Mouse (Mus musculus): ENCODE measurements around the gene Abcg4.
"Not testable (repeated sequence)": the region's sequence is repeated elsewhere in the genome, so short reads cannot be mapped to it uniquely, and the experiment has no call there.

Gene Abcg4

DNA sequence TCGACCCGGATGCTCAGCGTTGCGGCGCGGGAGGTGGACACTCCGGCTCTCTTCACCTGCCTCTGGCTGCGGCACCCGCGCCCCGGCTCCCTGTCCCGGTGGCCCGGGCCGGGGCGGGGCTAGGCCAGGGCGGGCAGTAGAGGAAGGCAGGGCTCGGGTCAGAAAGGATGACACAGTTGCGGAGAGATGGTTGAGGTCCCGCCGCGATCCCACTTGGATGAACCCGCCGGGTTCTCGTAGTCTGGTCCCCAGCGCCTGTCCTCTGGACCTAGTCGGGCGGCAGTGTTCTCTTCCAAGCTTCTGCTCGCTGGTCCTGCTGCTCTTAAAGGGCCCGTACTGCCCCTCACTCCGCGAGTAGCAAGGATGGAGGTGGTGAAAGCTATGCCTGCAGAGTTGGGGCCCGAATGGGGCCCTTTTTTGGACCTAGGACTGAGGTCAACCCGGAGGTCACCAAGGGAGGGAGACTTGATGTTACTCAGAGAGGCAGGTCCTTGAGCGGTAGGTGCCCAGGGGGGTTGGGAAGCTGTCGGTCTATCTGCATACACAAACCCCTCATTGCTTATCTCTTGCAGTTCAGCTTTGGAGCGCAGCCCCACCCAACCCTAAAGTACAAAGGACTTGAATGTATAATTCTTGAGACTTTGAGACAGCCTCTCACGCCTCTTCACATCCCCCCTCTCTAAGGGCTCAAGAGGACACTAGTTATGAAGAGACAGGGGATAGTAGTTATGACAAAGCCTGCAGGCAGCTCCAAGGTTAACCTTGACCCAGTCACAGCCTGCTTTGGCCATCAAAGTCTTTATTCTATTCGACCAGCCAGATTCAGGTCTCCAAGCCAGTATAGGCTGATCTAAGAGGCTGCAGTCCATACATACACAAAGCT is at the start of gene Abcg4:
Gene Abcg4, minus strand, starts transcription at position 540 of the 883 bp plus-strand sequence.
- DNase-seq (ENCODE audit: low read depth, low spot score) = no peak

DNA sequence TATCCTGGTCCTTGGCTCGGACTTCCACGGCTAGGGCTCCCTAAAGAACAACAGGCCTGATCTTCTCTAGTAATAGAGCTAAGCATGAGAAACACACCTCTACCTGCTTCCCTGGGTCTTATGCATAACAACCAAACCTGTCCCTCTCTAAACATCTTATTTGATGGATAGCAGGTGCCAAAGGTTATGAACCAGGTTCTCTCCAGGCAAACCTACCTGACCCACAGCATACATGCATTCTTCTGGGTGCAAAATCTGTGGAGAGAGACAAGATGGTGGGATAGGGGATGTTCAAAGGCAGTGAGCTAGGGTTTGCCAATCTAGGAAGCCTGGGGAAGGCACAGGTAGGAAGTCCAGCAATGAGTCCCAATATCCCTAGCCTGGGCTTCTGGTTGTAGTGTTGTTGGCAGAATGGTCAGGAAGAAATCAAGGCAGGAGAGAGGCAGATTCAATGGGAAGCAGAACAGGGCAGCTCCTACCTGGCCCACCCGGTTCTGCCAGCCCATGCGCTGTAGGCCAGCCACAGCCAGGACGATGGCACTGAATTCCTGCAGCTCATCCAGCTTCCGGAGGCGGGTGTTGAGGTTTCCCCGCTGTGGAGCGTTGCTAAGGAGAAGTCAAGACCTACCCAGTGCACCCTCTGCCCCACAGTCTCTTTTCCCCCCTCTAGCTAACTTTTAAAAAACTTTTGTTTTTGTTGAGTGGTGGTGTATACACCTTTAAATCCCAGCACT is 49.2 kb upstream of the Abcg4 start:
- no peak for DNase-seq (ENCODE audit: low read depth, low spot score)

DNA sequence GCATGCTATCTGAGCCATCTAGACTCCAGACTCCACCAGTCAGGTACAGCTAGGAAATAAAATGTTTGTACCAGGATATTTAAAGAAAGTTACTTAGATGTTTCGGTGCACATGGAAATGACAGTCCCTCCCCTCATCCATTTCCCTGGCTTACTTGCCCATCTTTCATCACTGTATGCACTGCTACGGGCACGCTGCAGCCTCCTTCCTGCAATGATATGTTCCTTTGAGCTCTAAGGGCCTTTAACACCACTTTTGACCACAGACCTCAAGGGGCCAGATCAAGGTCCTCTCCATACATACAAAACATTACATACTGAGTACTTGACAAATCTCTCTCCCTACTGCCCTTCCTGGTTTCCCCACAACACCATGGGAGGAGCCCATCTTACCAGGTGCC is 48.5 kb upstream of the Abcg4 start:
- no peak for DNase-seq (ENCODE audit: low read depth, low spot score)

DNA sequence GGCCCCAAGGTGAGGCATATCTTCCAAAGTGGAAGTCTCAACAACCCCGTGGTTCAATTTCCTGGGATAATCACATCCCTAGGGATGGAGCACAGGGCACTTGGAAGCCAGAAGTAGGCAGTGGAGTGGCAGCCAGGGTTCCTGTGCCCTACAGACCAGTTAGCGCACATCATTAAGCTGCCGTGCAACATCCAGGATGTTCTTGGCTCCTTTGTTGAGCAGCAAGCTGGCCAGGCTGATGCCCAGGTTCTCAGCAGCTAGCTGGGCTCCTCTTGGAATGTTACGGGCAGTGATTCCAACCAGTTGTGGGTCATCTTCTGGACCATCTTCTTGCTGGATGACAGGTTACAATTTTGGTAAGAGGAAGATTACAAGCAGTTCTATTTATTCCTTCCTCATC is 48.1 kb upstream of the Abcg4 start:
- not testable (repeated sequence) for DNase-seq (ENCODE audit: low read depth, low spot score)

DNA sequence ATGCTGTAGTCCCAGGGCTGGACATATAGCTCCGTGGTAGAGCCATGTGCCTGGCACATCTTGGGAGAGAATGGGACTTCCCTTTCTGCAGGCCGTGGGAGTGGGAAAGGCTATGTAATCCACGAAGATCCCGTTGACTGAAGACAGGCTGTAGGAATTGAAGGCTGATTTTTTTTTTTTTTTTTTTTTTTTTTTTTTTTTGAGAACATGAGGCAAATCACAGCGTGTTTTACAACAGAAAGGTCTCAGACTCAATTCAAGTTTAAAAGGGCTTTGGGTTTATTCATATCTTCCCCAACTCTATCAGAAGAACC is 47.6 kb upstream of the Abcg4 start:
- no peak for DNase-seq (ENCODE audit: low read depth, low spot score)

DNA sequence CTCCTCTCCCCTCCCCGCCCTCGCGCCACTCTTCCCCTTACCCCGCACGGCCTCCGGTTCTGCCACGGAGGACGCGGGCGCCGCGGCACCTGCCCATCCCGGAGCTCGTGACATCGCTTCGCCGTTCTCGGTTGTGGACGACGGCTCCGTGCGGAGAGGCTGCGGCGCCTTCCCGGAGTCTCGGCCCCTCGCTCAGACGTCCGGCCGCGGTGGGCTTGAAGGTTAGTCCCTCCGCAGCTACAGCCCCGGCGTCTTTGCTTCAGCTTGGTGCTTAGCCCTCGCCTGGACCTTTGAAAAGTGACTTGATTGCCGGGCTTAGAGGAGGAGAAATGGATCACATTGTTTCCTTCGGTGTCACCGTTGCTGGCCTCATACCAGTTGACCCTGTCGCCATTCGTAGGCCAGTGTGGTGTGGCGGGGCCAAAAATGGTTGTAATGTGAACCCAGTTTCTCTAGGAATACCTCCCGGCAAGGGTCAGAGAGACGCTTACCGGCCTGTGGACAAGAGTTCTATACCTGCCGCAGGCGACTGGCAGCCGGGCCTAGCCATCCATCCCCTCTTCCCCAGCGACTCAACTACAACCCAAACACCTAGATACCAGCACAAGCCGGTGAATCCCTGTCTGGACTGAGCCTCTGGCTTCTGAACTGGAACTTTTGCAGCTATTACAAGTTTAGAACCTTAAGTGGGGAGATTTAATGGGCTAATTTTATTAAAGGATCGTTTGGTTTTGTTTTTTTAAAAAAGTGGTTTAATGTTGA is 47.1 kb upstream of the Abcg4 start:
- DNase-seq (ENCODE audit: low read depth, low spot score) = no peak

DNA sequence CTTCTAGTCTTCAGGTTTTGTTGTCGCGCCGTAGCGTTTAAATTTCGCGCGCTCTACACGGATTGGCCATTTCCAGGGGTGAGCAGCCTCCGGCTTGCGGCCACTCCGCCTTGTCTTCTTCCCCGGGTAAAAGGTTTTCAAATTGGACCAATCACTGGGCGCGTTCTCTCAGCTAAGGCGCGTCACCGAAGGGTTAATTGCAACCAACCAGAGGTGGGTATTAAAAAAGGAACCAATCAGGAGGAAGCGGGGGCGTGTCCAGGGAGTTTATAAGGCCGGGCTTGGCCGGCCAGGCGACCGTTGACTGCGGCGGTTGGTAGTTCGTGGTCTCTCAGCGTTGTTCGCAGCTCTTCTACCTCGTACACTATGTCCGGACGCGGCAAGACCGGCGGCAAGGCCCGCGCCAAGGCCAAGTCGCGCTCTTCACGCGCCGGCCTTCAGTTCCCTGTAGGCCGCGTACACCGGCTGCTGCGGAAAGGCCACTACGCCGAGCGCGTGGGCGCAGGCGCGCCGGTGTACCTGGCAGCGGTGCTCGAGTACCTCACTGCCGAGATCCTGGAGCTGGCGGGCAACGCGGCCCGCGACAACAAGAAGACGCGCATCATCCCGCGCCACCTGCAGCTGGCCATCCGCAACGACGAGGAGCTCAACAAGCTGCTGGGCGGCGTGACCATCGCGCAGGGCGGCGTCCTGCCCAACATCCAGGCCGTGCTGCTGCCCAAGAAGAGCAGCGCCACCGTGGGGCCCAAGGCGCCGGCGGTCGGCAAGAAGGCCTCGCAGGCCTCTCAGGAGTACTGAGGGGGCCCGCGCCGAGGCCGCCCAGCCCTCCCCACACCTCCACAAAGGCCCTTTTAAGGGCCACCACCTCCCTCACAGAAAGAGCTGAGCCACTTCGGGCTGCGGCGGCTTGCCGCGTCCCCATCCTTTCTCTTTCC is 46.2 kb upstream of the Abcg4 start, which contains the start of gene H2afx:
Gene H2afx, plus strand, starts transcription at position 299 of the 935 bp plus-strand sequence.
- peak; percentile 97 for DNase-seq (ENCODE audit: low read depth, low spot score)

DNA sequence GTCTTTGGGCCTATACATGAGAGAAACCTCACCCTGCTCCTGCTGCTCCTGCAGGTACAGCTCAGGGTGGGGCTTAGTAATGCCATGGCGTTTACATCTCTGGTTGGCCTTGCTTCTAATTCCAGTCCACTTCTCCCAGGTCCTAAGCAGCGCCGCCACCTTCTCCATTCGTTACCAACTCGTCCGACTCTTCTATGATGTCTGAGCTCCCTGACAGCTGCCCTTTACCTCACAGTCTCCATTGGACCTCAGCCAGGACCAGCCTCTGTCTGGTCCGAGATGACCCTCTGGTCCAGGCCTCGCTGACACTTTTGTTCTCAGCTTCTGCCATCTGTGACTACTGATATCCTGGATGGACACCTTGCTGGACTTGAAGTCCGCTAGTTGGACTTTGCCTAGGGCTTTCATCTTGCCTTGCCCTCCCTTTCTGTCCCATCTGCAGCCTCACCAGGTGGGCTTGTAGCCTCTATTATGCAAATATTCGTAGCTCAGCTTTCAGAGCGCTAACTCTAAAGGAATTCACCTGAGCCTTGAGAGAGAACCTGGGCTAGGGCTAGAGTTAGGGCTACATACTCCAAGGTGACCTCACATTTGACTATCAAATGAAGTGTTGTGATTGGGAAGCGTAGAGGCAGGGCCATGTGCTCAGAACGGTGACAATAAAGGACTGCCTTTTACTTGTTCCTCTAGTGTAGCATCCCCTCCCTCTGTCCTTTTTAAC is 44.7 kb upstream of the Abcg4 start:
- no peak for DNase-seq (ENCODE audit: low read depth, low spot score)

DNA sequence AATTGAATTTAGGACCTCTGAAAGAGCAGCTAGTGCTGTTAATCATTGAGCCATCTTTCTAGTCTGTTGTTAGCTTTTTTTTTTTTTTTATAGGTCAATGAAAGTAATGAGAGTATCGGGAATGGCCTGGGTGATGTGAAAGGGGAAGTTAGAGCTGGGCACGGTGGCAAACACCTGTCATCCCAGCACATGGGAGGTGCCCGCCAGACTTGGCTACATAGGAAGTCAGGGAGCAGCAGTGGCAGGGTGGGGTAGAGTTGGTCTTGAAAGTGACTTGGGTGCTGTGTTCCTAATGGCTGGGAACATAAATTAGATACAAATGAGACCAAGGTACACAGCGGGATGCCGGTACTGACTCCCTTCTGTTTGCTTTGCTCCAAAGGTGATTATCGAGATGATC is 42.3 kb upstream of the Abcg4 start:
- DNase-seq (ENCODE audit: low read depth, low spot score) = no peak

DNA sequence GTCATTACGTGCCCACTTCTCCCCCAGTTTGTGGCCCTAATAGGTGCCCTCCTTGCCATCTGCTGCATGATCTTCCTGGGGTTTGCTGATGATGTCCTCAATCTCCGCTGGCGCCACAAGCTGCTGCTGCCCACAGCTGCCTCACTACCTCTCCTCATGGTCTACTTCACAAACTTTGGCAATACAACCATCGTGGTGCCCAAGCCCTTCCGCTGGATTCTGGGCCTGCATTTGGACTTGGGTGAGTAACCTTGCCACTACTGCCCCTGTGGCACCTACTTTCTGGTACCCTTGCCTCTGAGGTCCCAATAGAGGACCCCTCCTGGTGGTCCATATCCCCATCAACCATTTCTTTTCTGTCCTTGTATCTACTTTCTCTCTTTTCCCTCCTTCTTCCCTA is 39.5 kb upstream of the Abcg4 start:
- DNase-seq (ENCODE audit: low read depth, low spot score) = no peak

DNA sequence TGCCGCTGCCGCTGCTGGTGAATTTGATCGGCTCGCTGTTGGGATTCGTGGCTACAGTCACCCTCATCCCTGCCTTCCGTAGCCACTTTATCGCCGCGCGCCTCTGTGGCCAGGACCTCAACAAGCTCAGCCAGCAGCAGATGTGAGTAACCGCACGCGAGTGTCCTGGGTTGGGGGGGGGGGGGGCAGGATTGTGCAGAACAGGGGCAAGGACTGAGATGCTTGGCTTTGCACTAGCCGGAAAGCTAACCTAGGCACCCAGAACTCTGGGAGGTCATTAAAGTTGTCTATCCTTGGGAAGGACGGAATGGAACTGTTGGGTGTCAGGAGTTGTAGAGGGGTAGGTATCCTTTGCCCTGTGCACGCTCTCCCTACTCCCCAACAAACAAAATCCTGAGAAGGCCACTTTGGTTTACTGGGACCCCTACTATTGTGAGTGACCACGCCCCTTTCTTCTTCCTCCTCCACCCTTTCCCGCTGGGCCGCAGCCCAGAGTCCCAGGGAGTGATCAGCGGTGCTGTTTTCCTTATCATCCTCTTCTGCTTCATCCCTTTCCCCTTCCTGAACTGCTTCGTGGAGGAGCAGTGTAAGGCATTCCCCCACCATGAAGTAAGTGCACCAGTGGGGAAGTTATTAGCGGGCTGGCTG is 38.8 kb upstream of the Abcg4 start:
- DNase-seq (ENCODE audit: low read depth, low spot score) = no peak

DNA sequence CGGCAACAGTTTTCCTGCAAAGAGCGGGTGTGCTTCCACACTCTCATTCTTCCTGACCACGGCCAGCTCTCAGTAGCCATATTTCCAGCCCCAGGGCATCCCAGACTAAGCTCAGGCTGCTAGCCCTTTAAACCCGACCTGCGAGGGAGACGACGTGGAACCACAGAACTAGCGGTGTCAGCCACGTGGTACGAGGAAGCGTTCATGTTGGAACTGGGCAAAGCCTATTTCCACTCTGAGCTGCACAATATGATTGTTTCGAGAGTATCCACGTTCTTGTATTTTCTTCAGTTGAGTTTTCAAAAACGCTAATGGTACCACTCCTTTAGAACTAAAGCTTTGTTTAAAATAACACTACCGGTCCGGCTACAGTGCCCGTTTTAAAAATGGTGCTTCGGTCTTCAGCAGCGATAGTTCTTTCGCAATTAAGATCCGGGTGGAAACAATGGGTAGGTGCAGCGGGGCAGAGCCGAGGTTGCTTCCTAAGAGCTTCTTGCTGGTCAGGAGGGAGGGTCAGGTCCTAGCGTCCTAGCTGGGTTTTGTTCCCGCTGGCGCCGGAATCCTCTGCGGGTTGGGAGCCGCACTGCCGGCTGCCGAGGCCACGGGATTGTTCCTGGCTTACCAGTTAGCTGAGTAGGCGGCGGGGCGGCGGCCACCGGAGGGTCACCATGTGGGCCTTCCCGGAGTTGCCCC is 38.1 kb upstream of the Abcg4 start:
- no peak for DNase-seq (ENCODE audit: low read depth, low spot score)

DNA sequence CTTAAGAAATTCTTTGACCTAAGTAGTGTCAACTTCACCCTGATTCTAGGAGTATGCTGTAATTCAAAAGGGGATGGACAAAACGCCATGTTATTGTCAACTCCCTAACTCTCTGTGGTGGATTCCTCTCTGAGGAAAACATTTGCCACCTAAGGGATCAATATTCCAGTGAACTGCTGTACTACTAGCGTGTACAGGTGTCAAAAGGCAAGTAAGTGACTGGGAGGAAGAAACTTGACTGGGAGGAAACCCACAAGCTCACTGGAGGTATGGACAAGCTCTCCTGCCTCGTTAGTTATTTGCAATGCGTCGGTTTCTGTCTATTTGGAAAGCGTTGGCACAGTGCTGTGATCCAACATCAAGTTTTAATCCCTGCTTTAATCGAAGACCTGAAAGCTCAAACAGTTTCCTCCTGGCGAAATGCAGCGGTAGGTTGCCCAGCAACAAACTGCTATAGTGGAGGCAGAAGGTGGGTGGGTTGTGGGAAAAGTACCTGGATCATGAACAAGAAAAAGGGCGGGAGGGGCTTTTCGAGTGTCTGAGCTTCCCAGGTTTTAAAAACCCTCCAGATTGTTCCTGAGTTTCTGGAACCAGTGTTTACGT is 37.5 kb upstream of the Abcg4 start, which contains the start of gene Dpagt1:
Gene Dpagt1, plus strand, starts transcription at position 252 of the 603 bp plus-strand sequence.
- DNase-seq (ENCODE audit: low read depth, low spot score) = no peak

DNA sequence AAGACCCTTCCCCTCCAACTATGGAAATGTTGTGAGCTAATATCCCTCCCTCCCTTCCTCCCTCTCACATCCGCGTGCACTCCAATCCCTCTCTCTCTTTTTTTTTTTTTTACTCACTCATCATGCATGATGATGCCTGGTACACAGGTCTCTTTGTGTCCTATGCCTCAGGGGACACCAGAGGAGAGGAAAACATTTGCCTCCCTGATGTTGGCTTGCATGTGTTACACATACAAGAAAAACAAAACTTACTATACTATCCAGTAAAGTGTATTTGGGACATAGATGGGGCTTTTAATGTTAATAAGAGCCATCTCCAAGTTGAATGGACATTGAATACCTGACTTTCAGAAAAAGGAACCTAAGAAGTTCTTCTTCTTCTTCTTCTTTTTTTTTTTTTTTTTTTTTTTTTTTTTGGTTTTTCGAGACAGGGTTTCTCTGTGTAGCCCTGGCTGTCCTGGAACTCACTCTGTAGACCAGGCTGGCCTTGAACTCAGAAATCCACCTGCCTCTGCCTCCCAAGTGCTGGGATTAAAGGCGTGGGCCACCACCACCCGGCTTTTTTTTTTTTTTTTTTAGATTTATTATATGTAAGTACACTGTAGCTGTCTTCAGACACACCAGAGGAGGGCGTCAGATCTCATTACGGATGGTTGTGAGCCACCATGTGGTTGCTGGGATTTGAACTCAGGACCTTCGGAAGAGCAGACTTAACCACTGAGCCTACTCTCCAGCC is 36.8 kb upstream of the Abcg4 start:
- not testable (repeated sequence) for DNase-seq (ENCODE audit: low read depth, low spot score)

DNA sequence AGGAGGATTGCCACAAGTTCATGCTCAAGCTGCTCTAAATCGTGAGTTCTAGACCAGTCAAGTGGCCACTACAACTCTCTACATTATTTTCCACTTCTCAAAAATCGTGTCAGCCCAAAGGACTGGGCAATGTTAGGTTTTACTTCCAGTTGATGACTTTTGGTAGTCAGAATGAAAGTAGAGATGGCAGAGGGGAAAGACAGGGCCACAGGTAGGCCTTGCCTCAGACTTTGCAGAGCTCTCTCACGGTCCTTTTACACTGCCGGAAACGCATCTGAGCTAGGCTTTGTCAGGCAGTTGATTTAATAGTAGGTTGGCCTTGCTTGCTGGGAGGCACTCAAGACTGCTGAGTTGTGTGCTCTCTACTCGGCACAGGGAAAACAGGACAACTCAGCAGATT is 35.7 kb upstream of the Abcg4 start:
- no peak for DNase-seq (ENCODE audit: low read depth, low spot score)

DNA sequence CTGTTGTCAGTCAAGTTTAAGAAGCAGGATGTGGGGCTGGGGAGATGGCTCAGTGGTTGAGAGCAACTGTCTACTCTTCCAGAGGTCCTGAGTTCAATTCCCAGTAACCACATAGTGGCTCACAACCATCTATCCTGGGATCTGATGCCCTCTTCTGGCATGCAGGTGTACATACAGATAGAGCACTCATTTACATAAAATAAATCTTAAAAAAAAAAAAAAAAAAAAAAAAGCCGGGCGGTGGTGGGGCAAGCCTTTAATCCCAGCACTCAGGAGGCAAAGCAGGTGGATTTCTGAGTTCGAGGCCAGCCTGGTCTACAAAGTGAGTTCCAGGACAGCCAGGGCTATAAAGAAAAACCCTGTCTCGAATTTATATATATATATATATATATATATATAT is 35.2 kb upstream of the Abcg4 start:
- not testable (repeated sequence) for DNase-seq (ENCODE audit: low read depth, low spot score)

DNA sequence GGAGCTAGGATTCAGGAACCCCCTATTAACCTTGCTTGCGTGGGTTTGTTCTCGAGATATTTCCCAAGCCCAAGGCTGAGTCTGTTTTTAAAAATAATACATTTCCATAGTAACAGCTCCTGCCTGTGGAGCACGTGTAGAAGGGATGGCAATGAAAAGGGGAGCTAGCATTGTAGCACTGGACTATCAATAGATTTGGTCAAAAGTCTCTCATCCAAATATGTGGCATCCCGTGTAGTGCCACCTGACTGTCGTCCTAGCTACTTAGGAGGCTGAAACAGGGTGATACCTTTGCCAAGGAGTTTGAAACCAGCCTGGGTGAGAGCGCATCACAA is 32.4 kb upstream of the Abcg4 start:
- no peak for DNase-seq (ENCODE audit: low read depth, low spot score)
